Mouse (Mus musculus) retina, postnatal 7 days (tissue): ENCODE data around the gene Pot1a.

ENCODE experiments used
- DNase-seq: peaks from one replicate; pipeline ENCODE4 v3.0.0-alpha.2; 2012; ENCODE audit warnings: low read depth, low spot score

Gene Pot1a

GRCm38 (mm10) chr6:25808806-25809495 lies at the start of gene Pot1a:
Gene Pot1a (minus strand): TSS chr6:25809246.
- peak; percentile 92 for DNase-seq

- DNase-seq: no peak
Observed at GRCm38 (mm10) chr6:25836261-25836660, 27.2 kb upstream of the Pot1a start.

- no peak for DNase-seq
Observed at GRCm38 (mm10) chr6:25806021-25806420, 3.0 kb downstream of the Pot1a start.

DNA sequence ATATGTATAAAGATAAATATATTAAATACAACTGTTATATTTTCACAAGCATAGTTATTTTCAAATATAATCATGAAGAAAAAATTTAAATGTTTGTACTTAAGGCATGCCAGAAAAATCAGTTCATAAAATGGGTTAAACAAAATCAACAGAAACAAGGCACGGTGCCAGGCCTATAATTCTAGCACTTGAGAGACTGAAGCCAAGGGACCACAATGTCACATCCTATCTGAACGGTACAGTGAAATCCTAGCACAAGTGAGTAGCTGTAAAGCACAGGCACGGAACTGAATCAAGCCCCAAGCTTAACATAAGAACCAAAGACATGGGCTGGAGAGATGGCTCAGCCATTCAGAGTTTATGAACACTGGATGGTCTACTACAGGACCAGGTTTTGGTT lies 6.8 kb downstream of the Pot1a start:
- no peak for DNase-seq

DNA sequence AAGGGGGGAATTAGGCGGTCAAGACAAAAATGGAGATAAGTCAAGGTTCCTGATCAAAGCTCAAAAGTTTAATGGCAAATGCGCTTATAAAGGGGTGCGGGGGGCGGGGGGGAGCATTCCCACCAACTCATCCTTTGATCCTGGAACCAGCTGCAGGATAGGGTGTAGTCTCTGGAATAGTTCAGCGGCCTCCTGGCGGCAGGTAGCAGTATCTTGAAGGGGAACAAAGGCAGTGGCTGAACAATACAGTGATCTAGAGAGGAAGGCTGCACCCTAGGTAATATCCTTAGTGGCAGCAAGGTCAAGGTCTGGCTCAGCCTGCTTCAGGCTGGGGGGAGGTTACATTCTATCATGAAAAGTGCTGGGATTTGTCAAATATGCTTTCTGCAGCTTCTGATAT lies 7.8 kb downstream of the Pot1a start:
- no peak for DNase-seq

GRCm38 (mm10) chr6:25768238-25768637 lies 40.8 kb downstream of the Pot1a start:
- no peak for DNase-seq

- DNase-seq: no peak
Observed at GRCm38 (mm10) chr6:25767552-25767951, 41.5 kb downstream of the Pot1a start.

GRCm38 (mm10) chr6:25767073-25767472 lies 42.0 kb downstream of the Pot1a start:
- peak; percentile 59 for DNase-seq

DNA sequence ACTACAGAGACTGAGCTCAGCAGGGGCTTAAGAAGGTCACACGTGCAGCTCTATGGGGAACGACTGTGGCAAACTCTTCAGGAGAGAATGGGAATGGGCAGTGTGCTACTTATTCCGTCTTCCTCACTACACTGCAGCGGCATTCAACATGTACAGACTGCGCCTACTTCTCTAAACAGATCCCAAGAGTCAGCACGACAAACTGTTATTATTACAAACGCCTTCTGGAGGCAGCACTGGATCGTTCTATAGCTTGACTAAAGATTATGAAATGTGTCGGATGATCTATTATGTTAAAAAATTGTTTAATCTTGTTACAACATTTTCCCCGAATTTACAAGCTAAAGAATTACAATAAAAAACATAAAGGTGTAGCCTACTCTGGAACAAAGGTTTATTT lies 42.8 kb downstream of the Pot1a start:
- DNase-seq: no peak

DNA sequence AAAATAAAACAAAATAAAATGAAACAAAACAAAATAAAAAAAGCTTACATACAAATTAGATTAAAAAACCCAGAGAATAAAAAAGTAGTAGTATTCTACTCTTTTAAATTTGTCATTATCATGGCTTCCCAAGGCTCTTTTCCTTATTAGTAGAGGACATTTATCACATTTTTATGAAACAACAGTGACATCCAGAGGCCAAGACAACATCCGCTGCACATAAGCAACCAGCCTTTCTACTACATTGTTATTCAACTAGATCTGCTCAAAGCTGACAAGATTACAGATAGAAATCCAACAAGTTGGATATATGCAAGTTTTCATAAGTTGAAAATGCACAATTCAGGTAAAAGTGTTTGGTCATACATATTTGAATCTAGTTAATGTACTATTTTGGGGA lies 56.4 kb downstream of the Pot1a start:
- DNase-seq: no peak

- DNase-seq: no peak
Observed at GRCm38 (mm10) chr6:25736533-25736932, 72.5 kb downstream of the Pot1a start.

- DNase-seq: no peak
Observed at GRCm38 (mm10) chr6:25726560-25726959, 82.5 kb downstream of the Pot1a start.

DNA sequence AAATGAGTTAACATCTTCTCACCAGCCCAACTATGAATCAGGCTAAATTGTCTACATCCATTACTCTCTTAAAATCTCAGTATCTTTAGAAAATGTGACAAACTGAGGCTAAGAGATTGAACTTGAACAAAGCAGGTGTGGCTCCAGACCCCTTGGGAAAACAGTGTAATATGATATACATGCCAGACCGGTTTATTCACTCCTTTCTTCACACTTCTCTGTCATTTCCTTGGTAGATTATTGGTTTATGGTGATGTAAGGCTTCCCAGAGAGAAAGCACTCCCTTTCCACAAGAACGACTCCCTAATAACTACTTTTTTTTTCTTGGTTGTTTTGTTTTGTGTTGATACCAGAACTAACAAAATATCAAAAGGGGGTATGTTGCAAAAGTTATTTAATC lies 98.4 kb downstream of the Pot1a start:
- no peak for DNase-seq

- no peak for DNase-seq
Observed at GRCm38 (mm10) chr6:25709250-25709895, 99.7 kb downstream of the Pot1a start.

DNA sequence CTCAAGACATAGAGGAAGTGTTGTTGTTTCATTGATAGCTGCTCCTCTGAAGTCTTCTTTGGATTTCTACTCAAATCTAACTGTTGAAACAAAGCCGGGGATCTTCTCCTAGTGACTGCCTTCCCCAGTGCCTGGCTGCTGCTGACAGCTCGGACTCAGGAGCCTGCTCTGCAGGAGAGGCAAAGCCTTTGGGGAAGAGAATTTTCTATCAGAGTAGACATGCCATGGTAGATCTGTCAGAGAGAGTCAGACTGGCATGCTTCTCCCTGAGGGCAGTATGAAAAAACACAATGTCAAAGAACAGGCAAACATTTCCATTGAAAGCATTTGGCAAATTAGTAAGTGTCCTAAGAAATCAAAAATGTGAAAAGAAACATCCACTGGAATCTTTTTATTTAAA lies 109.1 kb downstream of the Pot1a start:
- no peak for DNase-seq
